Mouse (Mus musculus) spleen, postnatal 10 days (tissue): ENCODE measurements at regions not wholly inside any gene's neighbourhood (a gene's known extent, or its start where the extent isn't known, plus 50 kb on each side); places are given as distances from the start of the nearest gene placed in this dataset.

Experiments used
- DNase-seq, 2 experiments: peaks; one replicate each; pipeline ENCODE4 v3.0.0; 2021 to 2022; ENCODE audit warnings: low spot score in 2 of 2

DNA sequence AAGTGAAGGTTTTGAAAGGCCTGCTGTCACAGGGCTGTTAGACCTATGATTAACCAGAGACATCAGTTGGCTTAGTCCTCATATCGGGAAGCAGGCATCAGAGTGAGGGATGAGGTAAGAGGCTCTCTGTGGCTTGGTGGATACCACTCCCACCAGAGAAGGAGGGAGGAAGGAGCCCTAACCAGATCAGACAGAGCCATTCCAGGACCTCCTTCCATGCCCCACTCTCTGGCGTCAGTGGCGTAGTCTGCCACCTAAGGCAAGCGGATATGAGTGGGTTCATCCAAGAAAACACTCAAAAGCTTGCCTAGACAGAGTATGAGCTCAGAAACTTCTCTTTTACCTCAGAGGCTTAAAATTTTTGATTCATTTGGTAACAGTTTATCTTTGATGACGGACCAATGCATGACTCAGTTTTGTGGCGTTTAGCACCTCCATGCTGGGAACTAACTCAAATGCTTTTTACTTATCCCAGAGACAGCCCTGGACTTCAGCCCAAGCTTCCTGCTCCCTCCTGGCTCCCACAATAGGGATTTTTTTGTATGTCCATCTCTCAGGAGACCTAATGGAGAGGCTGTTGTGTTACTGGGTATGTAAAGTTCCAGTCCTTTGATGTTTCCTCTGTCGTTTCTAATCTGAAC, 367.5 kb upstream of the Rasgrp1 start:
- no peak for DNase-seq

DNA sequence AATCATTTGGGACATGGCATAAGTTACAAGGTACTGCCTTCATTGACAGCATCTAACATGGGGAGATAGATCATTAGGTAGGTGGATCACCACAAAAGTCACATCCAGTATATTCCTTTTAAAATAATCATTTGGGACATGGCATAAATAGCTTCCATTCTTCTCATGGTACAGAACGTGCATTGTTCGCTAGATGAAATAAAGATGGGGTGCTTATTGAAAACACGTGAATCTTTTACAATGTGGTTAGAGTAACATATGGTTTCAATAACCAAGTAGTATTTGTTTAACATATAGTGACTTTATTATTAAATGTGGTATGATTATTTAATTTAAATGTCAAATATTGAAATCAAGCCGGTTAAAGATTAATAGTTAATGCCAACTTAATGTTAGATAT, 381.3 kb upstream of the Rasgrp1 start:
- no peak for DNase-seq

DNA sequence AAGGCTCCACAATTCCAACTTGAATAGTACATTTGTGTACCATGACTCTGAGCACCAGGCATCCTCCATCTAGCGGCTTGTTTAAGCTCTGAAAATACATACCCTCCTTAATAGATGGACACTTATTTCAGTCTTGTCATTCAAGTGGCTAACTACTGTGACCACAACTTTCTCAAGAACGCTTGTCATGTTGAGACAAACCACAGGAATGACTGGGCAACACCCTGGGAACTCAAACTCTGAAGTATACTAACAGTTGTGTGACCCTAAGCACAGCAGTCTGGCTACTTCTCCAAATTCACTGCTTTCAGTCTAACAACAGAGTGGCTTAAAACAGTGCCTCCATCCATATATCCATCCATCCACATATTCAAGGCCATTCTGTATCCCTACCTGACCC, 380.4 kb upstream of the Thbs1 start:
- DNase-seq, result no peak

DNA sequence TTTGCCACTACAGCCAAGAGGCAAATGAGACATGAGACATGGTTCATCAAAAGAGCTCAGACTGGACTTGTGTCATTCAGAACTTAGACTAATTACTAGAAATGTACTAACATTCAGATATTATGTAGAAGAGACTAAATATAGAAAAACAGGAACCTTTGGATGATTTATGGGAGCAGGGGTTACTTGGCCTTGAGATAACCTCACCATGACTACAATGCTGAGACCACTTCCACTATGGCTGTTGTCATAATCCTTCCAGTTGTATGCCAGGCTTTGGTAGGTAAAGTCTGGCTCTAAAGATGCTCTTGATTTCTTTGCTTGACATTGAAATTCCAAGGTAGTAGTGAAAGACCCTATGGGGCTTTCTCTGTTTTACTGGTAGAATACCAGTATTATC, 369.3 kb upstream of the Thbs1 start:
- no peak for DNase-seq

DNA sequence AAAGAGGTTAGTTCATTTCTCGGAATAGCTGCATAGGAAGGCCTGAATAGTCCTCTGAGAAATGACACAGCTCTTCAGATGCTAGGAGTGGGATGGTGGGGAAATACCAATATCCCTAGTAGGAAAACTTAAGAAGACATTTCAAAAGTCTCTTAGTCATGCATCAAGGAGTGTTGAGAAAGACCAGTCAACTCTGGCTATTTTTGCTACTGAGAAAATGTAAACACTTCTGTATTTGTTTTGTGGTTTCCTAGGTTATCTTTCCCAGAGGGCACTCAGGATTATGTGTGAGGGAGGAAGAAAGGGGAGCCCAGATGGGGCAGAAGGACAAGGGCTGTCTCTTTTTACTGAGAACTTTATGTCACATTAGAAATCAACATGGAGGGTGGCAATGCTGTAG, 367.8 kb upstream of the Thbs1 start:
- DNase-seq, result no peak

DNA sequence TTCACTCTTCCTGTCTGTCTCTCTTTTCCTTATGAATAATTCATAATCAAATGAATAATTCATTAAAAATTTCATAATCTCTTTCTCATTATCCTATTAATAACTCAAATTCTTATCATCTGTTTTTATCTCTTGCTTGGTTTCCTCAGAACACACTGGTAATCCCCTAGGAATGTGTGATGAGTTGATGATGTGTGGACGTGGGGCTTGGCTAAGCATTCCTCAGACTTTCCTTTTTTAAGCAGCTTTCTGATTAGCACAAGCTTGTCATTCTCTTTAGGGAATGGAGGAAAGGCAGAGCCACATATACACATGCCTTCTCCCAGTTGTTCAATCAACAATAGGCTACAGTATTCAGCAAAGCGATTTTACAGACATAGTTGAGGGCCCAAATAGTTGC, 365.9 kb upstream of the Thbs1 start:
- DNase-seq, result no peak

DNA sequence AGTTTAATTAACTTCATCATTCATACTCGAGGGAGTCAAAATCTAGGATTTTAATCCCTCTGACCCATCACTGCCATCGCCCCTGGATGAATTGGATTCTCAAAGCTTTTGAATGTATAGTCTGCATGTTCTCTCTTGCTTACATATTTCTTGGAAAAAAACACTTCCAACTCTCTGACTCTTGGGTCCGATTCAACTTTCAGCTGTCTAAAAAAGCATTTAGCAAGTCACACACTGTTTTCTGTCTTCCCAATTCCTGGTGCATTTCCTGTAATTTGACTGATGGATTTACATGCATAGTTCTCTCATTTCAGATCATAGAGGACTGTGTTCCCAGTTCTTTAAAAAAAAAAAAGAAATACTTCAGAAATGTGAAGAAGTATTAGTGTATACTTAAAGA, 364.5 kb upstream of the Thbs1 start:
- DNase-seq, result no peak

DNA sequence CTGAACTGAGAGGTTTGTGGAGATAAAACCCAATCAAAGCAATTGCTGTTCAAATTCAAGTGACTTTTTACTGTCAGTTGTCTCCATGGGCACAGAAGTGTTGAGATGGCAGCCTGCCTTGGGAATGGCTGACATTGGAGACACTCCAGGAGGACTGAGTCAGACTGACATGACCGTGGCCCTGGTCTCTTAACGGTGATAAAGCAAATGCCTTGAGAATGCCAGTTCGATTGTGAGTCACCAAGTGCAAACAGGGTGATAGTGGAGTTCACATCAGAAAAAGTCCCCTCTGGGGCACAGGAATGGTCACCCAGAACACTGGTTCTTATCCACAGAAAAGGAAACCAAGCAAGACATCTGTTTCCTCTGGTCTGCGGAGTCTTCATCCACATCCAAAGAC, 362.8 kb upstream of the Thbs1 start:
- no peak for DNase-seq

DNA sequence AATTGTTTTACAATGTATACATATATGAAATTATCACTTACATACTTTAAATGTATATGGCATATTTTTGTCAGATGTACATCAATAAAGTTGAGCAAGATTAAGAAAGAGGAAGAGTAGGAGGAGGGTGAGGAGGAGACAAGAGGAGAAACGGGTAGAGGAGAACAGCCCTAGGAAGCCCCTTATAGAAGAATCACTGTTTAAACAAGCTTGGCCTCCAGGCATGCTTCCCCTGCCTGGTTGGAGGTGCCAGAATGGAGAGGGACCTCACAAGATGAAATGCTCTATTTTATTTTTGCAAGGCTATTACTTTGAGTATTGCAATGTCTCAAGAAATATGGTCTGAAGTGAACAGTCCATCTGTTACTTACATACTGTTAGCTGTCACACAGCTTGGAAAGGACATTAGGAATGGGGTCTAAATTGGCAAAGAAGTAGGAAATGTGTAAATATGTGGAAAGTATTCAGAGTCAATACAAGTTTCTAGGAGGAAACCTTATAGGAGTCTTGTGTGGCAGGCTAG, 352.1 kb upstream of the Thbs1 start:
- DNase-seq, result no peak

DNA sequence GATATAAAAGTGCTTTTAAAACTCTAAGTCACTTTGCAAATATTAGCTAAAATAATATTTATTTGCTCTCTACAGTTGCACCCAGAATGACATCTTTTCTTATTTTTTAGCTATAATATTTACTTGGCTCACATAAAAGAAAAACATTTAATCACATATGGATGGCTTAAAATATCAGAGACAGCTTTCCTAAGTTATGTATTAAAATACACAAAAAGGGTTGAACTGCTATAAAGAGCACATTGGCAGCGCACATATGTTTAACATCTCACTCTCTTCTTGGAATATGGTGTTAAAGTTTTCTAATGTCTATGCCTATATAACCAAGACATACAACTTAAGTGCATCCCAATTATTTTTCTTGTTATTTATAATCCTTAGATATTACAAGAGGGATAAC, 348.0 kb upstream of the Thbs1 start:
- no peak for DNase-seq

DNA sequence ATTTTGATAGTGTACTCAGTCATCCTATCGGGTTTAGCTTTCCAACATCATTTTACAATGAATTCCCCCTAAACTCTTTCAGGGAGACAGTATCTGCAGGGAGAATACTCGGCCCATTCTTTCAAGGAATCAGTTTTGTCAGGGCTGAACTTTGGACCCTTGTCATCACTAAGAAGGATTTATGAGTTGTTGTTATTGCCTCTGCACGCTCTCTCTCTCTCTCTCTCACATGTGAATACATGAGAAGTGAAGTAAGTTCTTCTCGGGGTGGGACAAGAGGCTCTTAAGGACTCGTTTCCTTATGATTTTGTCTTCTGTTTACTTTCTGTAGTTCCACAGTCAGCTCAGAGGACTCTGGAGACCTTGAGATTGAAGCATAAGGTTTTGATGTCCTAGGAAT, 346.1 kb upstream of the Thbs1 start:
- no peak for DNase-seq

DNA sequence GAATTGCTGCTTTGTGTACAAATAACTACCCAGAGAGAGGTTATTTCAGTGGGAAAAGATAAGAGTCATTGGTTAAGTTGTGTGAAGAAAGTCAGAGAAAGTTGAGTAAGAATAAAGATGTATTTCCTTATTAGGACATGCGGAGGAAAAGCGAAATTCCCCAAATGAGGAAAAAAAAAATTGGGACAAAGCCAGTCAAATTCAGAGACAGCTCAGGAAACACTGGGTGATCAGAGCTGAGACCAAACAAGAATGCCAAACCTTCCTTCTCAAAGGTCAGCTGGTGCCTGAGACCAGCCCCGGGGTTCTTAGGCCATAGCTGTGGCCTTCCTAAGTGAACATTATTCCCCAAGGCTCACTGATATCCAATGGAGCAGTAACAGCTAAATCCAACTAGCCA, 345.2 kb upstream of the Thbs1 start:
- DNase-seq, result no peak

DNA sequence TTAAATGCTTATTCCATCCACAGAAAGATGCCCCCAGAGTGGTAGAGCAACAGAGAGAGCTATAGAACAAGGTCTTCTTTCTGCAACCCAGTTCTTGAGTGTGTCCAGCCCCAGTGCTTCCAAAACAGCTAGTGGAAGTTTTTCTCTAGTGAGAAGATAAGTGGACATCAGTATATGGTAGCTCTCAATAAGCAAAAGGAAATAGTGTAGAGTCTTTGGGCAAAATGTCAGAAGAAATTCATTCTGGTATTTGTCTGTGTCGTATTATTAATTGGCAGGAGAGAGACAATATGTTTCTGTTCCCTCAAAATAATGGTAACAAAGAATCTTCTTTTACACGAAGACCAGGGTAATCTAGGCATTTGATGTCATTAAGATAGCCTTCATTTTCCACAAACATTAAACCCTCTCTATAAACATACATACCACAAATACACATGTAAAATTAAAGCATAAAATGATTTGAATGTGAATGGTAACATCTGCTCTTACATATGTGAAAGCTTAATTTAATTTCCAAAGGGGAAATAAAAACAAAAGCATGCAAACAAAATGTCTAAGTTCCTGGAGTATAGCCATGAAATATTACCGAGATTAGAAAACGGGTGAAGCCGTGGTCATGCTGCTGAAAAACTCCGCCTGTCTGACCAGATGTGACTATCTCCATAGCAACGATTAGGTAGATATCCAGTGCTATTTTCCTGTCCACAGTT, 342.1 kb upstream of the Thbs1 start:
- DNase-seq, result no peak

DNA sequence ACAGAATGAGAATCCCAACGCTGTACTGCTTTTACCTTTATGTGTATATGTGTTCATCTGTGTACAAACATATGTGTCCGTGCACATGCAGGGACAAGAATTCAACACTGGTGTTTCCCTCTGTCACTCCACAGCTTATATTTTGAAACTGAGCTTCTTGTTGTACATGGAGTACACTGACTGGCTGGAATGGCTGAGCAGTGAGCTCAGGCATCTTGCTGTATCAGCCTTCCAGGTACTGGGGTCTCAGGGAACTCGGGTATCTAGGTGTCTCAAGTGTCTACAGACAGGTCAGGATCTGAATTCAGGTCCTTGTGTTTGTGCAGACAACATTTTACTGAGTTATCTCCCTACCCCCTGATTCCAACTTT, 341.6 kb upstream of the Thbs1 start:
- DNase-seq, result no peak

DNA sequence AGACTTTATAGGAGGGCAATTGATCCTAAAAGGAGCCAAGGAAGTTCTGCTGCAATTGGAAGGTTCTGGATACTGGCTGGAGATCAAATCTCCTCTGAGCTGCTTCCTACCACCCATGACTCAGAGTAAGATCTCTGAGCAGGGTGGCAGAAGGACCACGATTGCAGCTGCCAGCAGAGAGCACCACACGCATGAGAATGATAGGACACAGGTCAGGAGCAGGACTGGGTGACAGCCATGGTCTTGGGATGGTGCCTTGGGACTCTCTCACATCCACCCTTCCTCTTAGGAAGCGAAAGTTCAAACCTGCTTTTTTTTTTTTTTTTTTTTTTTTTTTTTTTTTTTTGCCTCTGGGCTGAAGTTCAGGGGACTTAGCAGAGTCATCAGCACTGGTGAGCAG, 331.4 kb upstream of the Thbs1 start:
- DNase-seq, result no peak

DNA sequence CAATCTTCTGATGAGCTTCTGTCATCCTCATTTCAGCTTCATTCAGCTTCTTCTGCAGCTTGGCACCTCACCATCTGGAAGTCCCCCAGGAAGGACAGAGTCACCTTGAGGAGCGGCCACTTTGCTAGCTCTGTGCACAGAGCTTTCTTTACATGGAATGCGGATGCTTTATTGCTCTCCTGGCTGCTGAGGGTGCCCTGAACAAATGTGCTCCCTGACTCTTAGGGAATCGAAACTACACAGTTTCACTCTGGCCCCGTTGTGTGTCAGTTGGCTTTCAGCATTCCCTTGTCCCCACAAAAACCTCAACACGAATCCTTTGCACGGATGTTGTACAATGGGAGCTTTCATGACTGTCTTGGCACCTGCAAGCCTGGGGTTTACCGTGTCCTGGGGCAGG, 330.9 kb upstream of the Thbs1 start:
- DNase-seq, result no peak

DNA sequence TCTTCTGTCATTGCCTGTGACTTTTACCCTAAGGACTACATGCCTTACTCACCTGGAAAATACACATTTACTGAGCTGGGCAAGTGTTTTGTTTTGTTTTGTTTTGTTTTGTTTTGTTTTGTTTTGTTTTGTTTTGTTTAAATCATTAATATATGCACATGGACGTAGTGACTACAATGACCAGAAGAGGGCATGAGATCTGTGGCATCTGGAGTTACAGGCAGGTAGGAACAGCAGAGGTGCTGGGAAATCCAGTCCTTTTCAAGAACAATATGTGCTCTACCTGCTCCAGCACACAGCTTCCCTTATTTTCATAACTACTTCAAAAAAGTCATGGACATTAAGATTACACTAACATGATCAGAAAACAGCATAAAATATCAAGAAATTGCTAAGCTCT, 324.4 kb upstream of the Thbs1 start:
- DNase-seq, result no peak

DNA sequence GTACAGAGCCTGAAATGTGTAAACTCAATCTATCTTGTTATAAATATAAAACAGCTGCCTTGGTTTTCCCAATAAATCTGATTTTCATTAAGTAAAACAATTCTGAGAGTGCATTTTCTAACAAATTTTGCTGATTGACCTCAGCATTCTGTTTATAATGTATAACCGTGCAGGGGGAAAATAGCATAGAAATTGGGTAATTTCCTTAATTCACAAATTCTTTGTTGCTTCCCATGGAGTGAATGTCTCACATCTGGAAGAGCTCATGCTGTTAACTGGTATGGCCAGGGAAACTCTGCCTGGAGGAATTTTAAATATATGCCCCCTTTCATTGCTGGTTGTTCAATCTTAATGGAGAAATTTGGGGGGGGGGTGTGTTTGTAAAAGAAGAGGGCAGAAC, 317.4 kb upstream of the Thbs1 start:
- DNase-seq, result no peak

DNA sequence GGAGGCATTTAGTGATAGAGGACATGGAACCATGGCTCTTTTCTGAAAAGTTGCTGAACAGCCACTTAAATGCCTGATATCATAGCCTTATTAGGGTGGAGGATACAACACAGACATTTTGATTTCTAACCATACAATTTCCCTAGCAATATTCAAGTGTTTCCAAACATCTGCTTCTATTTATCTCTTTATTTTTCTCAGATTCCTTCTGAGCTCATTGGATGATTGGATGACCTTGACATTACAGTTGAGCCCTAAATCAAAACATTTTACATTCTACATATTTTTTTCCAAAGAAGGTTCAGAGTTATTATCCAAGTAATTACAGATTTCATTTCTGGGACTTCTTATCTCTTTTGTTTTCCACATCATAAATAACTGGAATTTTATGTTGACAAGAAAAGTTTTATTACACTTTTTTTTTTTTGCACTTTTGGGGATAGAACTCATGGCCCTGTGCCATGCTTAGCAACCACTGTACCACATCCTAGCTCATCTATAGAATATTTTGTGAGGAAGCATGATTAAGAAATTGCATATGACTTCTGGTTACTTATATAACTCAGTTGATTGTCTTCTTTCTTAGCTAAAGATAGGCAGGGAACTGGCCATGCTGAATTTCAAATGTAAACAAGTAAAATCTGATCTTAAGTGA, 309.6 kb upstream of the Thbs1 start:
- no peak for DNase-seq

DNA sequence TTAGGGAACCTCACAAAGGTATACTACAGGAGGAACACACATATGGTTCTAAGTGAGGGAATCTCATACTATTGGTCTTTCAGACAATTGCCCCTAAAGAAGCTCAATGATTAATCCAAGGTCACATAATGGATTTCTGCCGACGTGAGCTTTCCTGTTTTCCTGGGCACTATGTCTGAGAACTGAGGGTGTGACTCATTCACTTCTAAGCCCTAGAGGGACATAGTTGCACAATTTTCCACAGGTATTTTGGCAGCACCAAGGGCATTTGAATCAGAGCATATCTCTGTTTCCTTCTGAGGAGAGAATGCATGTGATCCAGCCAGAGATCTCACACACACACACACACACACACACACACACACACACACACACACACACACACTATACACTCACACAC, 309.0 kb upstream of the Thbs1 start:
- no peak for DNase-seq

DNA sequence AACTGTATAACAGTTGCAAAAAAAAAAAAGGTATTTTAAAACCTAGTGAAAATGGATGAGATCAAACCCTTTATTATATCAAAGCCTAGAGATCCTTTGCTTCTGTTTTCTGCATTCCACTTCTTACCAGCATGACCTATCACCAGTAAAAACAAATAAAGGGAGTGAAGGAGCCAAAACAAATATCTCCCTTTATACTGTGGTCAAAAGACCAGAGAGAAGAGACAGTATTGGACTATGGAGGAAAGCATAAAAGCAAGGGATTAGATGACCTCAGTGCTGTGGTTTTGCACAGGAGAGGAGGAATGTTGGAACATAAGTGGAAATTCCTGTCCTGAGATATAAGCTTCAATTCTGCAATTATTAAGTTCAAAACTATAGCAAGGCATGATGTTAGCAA, 307.0 kb upstream of the Thbs1 start:
- no peak for DNase-seq

DNA sequence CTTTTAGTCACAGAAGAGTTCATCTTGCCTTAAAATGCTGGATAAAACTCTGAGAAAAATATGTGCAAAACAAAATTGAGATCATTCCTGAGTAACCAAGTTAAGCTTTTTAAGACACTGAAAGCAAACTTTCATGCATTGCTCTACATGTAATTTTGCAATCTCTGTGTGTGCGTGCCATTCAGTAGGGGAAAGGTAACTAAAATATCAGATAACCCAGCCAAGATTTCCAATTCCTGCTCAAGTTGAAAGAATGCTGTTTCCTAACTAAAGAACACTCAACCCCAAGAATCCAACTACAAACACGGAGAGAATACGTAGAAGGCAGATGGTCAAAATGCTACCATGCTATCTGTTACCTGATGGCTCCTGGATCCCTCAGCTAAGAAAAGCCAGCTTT, 304.6 kb upstream of the Thbs1 start:
- no peak for DNase-seq

DNA sequence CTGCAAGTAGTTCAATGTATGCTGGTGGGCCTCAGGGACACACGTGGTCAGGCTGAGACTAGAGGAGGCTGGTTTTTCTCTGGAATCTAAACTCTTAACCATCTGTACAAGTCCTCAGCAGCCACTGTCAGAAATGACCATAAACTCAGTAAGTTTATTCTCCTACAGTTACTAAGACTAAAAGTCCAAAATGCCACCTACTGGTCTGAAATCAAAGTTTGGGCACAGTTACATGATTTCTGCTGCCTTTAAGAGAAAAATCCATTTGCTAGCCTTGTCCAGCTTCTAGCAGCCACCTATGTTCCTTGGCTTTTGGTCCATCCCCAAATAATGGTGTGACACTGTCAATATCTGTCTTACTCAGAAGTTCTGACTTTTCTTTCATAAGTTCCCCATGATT, 300.2 kb upstream of the Thbs1 start:
- DNase-seq, result no peak
